Mouse (Mus musculus) limb, embryonic 14.5 days (tissue): ENCODE data around the gene Hnrnpr. TPM values are rescaled to one million over a fixed set of nuclear protein-coding genes. Genes with fewer than 3 reads are reported as not detected.

ENCODE experiments used
- ATAC-seq: fragments of 200-750 bp; cut with Nextera tagmentation; 2 replicates; pipeline ENCODE4 v1.8.0; 2017; ENCODE audit warnings: low read depth, moderate number of reproducible peaks, moderate TSS enrichment; ENCODE audit not compliant: low FRiP score
- DNase-seq: peaks from one replicate; pipeline ENCODE4 v3.0.0-alpha.2; 2015; ENCODE audit warnings: low spot score
- H3K27ac ChIP-seq: fragments of 300-500 bp; sonication (generic); replicated peaks from 2 replicates; pipeline ENCODE4 v1.5.1; 2014; ENCODE audit warnings: low read depth, mild to moderate bottlenecking, low read length, moderate library complexity, mixed read lengths
- H3K27me3 ChIP-seq: fragments of 300-500 bp; sonication (generic); 2 replicates; pipeline ENCODE4 v1.6.1; 2014; ENCODE audit warnings: low read length, mixed read lengths; ENCODE audit not compliant: control insufficient read depth, insufficient read depth
- H3K36me3 ChIP-seq: fragments of 300-500 bp; sonication (generic); 2 replicates; pipeline ENCODE4 v1.6.1; 2014; ENCODE audit warnings: mild to moderate bottlenecking, low read length, moderate library complexity, mixed read lengths; ENCODE audit not compliant: control insufficient read depth, insufficient read depth
- H3K4me1 ChIP-seq: fragments of 300-500 bp; sonication (generic); 2 replicates; pipeline ENCODE4 v1.6.1; 2014; ENCODE audit warnings: antibody characterized with exemption, low read length, mixed read lengths; ENCODE audit not compliant: control insufficient read depth, insufficient read depth
- H3K4me2 ChIP-seq: fragments of 300-500 bp; sonication (generic); replicated peaks from 2 replicates; pipeline ENCODE4 v1.6.1; 2014; ENCODE audit warnings: low read depth, mild to moderate bottlenecking, low read length, moderate library complexity; ENCODE audit not compliant: severe bottlenecking
- H3K4me3 ChIP-seq: fragments of 300-500 bp; sonication (generic); replicated peaks from 2 replicates; pipeline ENCODE4 v1.5.1; 2014; ENCODE audit warnings: low read length
- H3K9ac ChIP-seq: fragments of 300-500 bp; sonication (generic); 2 replicates; pipeline ENCODE4 v1.6.1; 2014; ENCODE audit warnings: mild to moderate bottlenecking, low read depth, low read length, moderate library complexity; ENCODE audit not compliant: severe bottlenecking
- H3K9me3 ChIP-seq: fragments of 300-500 bp; sonication (generic); 2 replicates; pipeline ENCODE4 v1.6.1; 2016; ENCODE audit warnings: low read length; ENCODE audit not compliant: control insufficient read depth
- POLR2A ChIP-seq: fragments of 200-500 bp; IDR thresholded peaks from 2 replicates; pipeline ENCODE4 v1.8.0; 2012; ENCODE audit warnings: inconsistent platforms, mild to moderate bottlenecking, moderate library complexity, borderline replicate concordance; ENCODE audit not compliant: insufficient read depth, insufficient read length; ENCODE audit errors: extremely low read depth
- WGBS: fragments of 180-500 bp; shearing (Covaris S2); extraction: QIAGEN DNeasy Blood & Tissue Kit; methylation state at CpG from one replicate; pipeline ENCODE4 v1.1.7; 2014; 5-methylcytosine and 5-hydroxymethylcytosine counted together
- polyA plus RNA-seq, 2 experiments: library from polyadenylated mRNA; depleted of rRNA in 1 of 2; stranded (reverse) in 1 of 2; unstranded in 1 of 2; fragments of >200 nt; fragmentation: Nextera tagmentation in 1 of 2; extraction: Ambion mirVana in 1 of 2; gene quantifications; 2 replicates each; pipeline versions ENCODE4 v1.2.1 to v1.2.3; 2012 to 2014

Hnrnpr gene
- polyA plus RNA-seq, 2 experiments, result 135 to 163 TPM

DNA sequence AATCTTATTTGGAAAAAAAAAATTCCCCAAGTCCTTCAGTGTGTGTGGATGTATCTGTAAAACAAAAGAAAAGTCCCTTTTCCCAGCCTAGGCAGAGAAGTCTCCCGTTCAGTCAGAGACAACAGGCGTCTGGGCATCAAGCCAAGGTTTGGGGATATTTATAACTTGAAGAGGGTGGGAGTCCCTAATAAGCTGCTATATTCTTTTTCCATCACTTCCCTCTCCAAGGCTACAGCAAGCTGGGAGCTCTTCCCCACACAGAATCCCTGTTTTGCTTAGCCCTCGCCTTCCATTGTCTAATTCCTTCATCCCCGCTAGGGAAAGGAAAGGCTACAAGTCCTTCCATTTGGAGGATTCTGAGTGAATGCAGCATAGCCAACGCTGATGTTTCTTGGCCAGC lies 26.3 kb upstream of the Hnrnpr start, which contains the start of gene Zfp46:
Zfp46 (plus strand) TSS at position 229 of the 400 bp plus-strand sequence.
- Histone ChIP-seq H3K4me3 (peak within 1 kb of the TSS; percentile 75), H3K27ac (peak within 1 kb of the TSS; percentile 85), H3K9me3 (0 out of 2 replicates have a peak, but pooled peaks cover 4% of the 10 kb centered on the region), H3K4me2 (peak within 1 kb of the TSS; percentile 52), H3K36me3 (peaks cover 25% of the 10 kb centered on the region), H3K9ac (peak within 1 kb of the TSS; percentile 71), H3K27me3 (peaks cover 6% of the 10 kb centered on the region; the same call in 1 of the 2 replicates), H3K4me1 (peaks cover 26% of the 10 kb centered on the region)
- TF ChIP-seq POLR2A, result no peak
- WGBS, result 28% methylated on average over 5 of the region's 5 CpGs
- peak; percentile 93 for DNase-seq
- peak; percentile 10 for ATAC-seq

DNA sequence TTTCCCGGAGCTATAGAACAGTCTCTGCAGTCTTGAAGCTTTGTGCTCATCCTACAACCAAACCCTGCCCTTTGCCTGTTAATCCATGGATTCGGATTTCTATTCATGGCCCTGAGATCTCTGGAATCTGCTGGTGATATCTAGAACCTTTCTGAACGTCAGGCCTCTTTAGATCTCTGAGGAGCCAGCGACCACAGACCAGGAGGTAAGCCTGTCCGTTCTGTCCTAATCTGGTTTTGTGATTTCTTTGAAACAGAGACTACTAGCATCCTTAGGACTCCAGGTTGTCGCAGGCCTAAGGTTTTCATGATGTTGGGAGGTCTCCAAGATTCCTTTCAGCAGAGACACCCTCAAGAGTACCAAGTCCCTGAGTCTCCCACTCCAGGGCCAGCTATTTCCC lies 25.9 kb upstream of the Hnrnpr start:
- Histone ChIP-seq H3K27me3 (peaks cover 8% of the 10 kb centered on the region; the same call in 1 of the 2 replicates), H3K4me2 (peak overlapping the region; percentile 52), H3K9ac (peak overlapping the region; percentile 71), H3K4me3 (peak overlapping the region; percentile 75), H3K9me3 (0 out of 2 replicates have a peak, but pooled peaks cover 4% of the 10 kb centered on the region), H3K36me3 (peaks cover 29% of the 10 kb centered on the region), H3K4me1 (peaks cover 26% of the 10 kb centered on the region), H3K27ac (peak overlapping the region; percentile 85)
- TF ChIP-seq POLR2A, result no peak
- DNase-seq, result no peak
- WGBS, result 21% methylated on average over 6 of the region's 6 CpGs
- ATAC-seq, result no peak

DNA sequence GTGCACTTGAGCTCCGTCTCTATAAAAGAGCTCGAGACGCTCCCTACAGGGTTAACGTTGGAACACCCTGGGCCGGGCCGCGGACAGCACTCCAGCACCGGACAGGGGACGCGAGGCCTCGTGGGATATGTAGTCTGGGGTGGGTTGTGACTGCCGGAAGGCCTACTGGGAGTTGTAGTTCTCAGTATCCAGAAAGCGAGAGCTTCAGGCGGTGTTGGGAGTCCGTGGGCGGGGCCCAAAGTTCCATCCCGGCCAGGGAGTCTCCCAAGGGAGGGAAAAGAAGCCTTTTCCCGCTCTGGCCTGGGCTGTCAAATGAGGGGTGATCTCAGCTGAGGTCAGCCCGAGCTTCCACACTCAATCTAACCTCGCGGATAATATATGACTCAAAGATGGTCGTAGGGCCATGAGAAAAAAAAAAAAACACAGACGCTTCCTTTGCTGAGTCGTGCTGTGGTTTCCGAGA lies 25.4 kb upstream of the Hnrnpr start:
- TF ChIP-seq POLR2A, result 0 out of 2 replicates have a peak, but pooled peaks have one; percentile 19
- H3K27me3 ChIP-seq, result peaks cover 8% of the 10 kb centered on the region; the same call in 1 of the 2 replicates
- peak overlapping the region; percentile 85 for H3K27ac ChIP-seq
- H3K9ac ChIP-seq, result peak overlapping the region; percentile 71
- 0 out of 2 replicates have a peak, but pooled peaks cover 4% of the 10 kb centered on the region for H3K9me3 ChIP-seq
- H3K4me3 ChIP-seq, result peak overlapping the region; percentile 75
- peaks cover 34% of the 10 kb centered on the region for H3K36me3 ChIP-seq
- under 1% methylated on average over 23 of the region's 25 CpGs for WGBS
- peaks cover 26% of the 10 kb centered on the region for H3K4me1 ChIP-seq
- DNase-seq (peak; percentile 98), ATAC-seq (peak; percentile 89)
- peak overlapping the region; percentile 52 for H3K4me2 ChIP-seq

DNA sequence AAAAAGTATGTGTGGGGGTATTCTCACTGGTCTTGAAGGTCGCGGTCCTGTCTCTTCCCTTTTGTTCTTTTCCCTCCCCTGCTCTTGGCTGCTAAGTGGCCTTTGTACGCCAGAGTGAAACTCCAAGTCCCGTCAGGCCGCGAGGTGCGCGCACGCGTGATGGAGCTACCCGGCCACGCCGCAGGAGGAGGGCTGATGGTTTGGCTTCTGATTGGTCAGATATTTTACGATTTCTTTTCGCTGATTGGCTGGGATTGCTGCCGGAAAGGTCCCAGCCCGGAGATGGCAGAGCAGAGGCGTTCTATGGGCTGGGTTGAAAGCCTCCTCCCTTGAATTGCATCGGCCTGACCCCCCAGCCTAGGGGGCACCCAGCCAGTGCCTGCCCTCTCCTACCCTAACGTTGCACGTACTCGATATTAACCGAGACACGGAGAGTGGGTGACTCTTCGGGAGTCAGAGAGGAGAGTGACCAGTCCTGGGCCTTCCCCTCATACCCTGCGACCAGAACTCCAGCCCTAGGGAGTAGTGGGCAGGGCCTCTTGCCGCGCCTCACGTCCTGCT lies 24.9 kb upstream of the Hnrnpr start:
- Histone ChIP-seq H3K27ac (peak overlapping the region; percentile 85), H3K27me3 (peaks cover 8% of the 10 kb centered on the region; the same call in 1 of the 2 replicates), H3K9ac (peak overlapping the region; percentile 71), H3K4me1 (peaks cover 26% of the 10 kb centered on the region), H3K4me2 (peak overlapping the region; percentile 77), H3K9me3 (0 out of 2 replicates have a peak, but pooled peaks cover 4% of the 10 kb centered on the region), H3K4me3 (peak overlapping the region; percentile 75), H3K36me3 (peaks cover 39% of the 10 kb centered on the region)
- DNase-seq, result peak; percentile 98
- WGBS, result under 1% methylated on average over 29 of the region's 29 CpGs
- TF ChIP-seq POLR2A, result peak; percentile 45; the same call in 1 of the 2 replicates
- peak; percentile 90 for ATAC-seq

DNA sequence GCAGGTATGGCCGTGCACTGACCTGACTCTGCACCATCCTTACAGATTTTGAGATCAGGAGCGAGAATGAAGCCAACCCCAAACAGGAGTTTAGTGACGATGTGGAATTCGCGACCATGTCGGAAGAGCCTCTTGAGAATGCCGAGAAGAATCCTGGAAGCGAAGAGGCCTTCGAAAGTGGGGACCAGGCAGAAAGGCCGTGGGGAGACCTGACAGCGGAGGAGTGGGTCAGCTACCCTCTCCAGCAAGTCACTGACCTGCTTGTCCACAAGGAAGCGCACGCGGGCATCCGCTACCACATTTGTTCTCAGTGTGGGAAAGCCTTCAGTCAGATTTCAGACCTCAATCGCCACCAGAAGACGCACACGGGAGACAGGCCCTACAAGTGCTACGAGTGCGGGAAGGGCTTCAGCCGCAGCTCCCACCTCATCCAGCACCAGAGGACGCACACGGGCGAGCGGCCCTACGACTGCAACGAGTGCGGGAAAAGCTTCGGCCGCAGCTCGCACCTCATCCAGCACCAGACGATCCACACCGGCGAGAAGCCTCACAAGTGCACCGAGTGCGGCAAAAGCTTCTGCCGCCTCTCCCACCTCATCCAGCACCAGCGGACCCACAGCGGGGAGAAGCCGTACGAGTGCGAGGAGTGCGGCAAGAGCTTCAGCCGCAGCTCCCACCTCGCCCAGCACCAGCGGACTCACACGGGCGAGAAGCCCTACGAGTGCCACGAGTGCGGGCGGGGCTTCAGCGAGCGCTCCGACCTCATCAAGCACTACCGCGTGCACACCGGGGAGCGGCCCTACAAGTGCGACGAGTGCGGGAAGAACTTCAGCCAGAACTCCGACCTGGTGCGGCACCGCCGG lies 20.6 kb upstream of the Hnrnpr start:
- Histone ChIP-seq H3K4me3 (no peak overlapping the region), H3K9me3 (0 out of 2 replicates have a peak, but pooled peaks cover 4% of the 10 kb centered on the region), H3K27me3 (peaks cover 8% of the 10 kb centered on the region; the same call in 1 of the 2 replicates), H3K4me1 (peaks cover 8% of the 10 kb centered on the region), H3K4me2 (no peak overlapping the region), H3K36me3 (peaks cover 78% of the 10 kb centered on the region), H3K27ac (no peak overlapping the region), H3K9ac (no peak overlapping the region)
- ATAC-seq (no peak), DNase-seq (no peak)
- WGBS, result 47% methylated on average over 65 of the region's 66 CpGs
- no peak for TF ChIP-seq POLR2A
